ENCODE assay signal across 18 mouse cellular contexts in the genomic region with DNA sequence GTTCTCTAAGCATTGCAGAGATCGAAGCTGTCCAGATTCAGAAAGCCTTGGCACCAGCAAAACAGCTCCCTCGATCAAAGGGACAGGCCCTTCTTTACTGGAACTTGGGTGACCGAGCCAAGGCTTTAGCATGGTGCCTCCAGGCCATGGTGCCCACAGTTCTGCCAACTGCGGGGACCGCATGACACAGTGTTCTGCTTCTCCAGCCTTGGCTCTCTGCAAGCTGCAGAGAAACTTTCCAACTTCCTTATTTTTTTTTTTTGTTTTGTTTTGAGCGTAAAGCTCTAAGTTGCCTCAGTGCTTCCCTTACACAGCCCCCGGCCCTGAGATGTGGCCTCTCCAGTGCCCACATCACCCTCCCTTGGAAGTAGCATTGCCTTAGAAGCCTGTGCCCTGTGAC.
DNase-seq lines count a peak whose midpoint lies in the region; ATAC-seq and TF ChIP-seq lines count a peak whose summit lies in the region.
"Had no signal": no experiment of that assay in that cellular context is flagged by ENCODE, and none has a peak within 500 bp of the region (broad histone marks: within the 10 kb centered on the region; RNA-seq: fewer than 3 reads in every experiment).

No protein-coding gene starts in this region.

- no peak for TF ChIP-seq POLR2A in kidney, adult 2 months (IDR thresholded peaks at IDR 0.05; ENCODE audit: low read depth, low read length)
- no peak for TF ChIP-seq POLR2A in spleen, adult 2 months (IDR thresholded peaks at IDR 0.05; ENCODE audit: low read depth, low read length)

- H3K9ac ChIP-seq in midbrain, embryonic 14.5 days (replicated peaks; ENCODE audit: low read length) = no peak overlapping the region
- H3K9ac ChIP-seq: embryonic facial prominence, embryonic 15.5 days; hindbrain, embryonic 13.5 days; lung, embryonic 15.5 days; neural tube, embryonic 15.5 days had no signal

- no peaks in the 10 kb centered on the region for H3K4me1 ChIP-seq in kidney, adult 2 months (ENCODE audit: control insufficient read depth, insufficient read depth, low read length)
- H3K4me1 ChIP-seq in spleen, adult 2 months (ENCODE audit: control insufficient read depth, insufficient read depth, insufficient read length) = peaks cover 35% of the 10 kb centered on the region
- H3K4me1 ChIP-seq in midbrain, embryonic 14.5 days (ENCODE audit: control insufficient read depth, insufficient read depth, low read length) = no peaks in the 10 kb centered on the region
- H3K4me1 ChIP-seq: hindbrain, embryonic 13.5 days; neural tube, embryonic 15.5 days had no signal

- no peaks in the 10 kb centered on the region for H3K9me3 ChIP-seq in midbrain, embryonic 14.5 days (ENCODE audit: control insufficient read depth, low read length)
- H3K9me3 ChIP-seq: embryonic facial prominence, embryonic 15.5 days; G1E; hindbrain, embryonic 13.5 days; lung, embryonic 15.5 days; neural tube, embryonic 15.5 days had no signal

- peak; percentile 50 for ATAC-seq in megakaryocyte, adult 5-6 weeks (ENCODE audit: poor library complexity, severe bottlenecking)
- ATAC-seq in midbrain, embryonic 14.5 days (ENCODE audit: low FRiP score, low TSS enrichment) = no peak
- ATAC-seq: forebrain, embryonic 16.5 days; intestine, postnatal 0 days; midbrain, embryonic 16.5 days had no signal

- 79% methylated on average over 7 of the region's 7 CpGs for WGBS in kidney, adult 2 months
- 30% methylated on average over 7 of the region's 7 CpGs for WGBS in spleen, adult 2 months
- 94% methylated on average over 7 of the region's 7 CpGs for WGBS in midbrain, embryonic 14.5 days

- no peak overlapping the region for H3K27ac ChIP-seq in kidney, adult 2 months (ENCODE audit: insufficient read depth, low read depth, low read length)
- H3K27ac ChIP-seq in spleen, adult 2 months (ENCODE audit: insufficient read depth, low read length) = peak overlapping the region; percentile 64
- H3K27ac ChIP-seq in midbrain, embryonic 14.5 days (replicated peaks; ENCODE audit: low read depth, low read length) = no peak overlapping the region
- H3K27ac ChIP-seq: embryonic facial prominence, embryonic 15.5 days; hindbrain, embryonic 13.5 days; lung, embryonic 15.5 days; neural tube, embryonic 15.5 days had no signal

- no peaks in the 10 kb centered on the region for H3K36me3 ChIP-seq in kidney, adult 2 months (ENCODE audit: control insufficient read depth, insufficient read depth, low read length)
- peaks cover 37% of the 10 kb centered on the region for H3K36me3 ChIP-seq in spleen, adult 2 months (ENCODE audit: control insufficient read depth, insufficient read depth, low read length)
- H3K36me3 ChIP-seq in midbrain, embryonic 14.5 days (ENCODE audit: control insufficient read depth, insufficient read depth, low read length) = no peaks in the 10 kb centered on the region
- H3K36me3 ChIP-seq: G1E; hindbrain, embryonic 13.5 days; neural tube, embryonic 15.5 days had no signal

- no peak overlapping the region for H3K4me3 ChIP-seq in kidney, adult 2 months (ENCODE audit: insufficient read depth, low read depth, low read length)
- no peak overlapping the region for H3K4me3 ChIP-seq in spleen, adult 2 months (ENCODE audit: extremely low read depth, insufficient read depth, insufficient read length)
- H3K4me3 ChIP-seq in midbrain, embryonic 14.5 days (replicated peaks; ENCODE audit: low read depth, low read length) = no peak overlapping the region
- H3K4me3 ChIP-seq: embryonic facial prominence, embryonic 15.5 days; hindbrain, embryonic 13.5 days; lung, embryonic 15.5 days; neural tube, embryonic 15.5 days had no signal

- no peak overlapping the region for H3K4me2 ChIP-seq in midbrain, embryonic 14.5 days (ENCODE audit: low read length)
- H3K4me2 ChIP-seq: embryonic facial prominence, embryonic 15.5 days; hindbrain, embryonic 13.5 days; lung, embryonic 15.5 days; neural tube, embryonic 15.5 days had no signal

- DNase-seq in kidney, adult 2 months = peak; percentile 26
- DNase-seq in kidney, postnatal 10 days = no peak
- peak; percentile 17 to 50 for DNase-seq in spleen, adult 2 months (ENCODE audit: low read depth in 1 of 2, low spot score in 2 of 2)
- DNase-seq in spleen, postnatal 14 days (ENCODE audit: low spot score in 2 of 2) = no peak
- no peak for DNase-seq in embryo, embryonic 11 days
- DNase-seq in adrenal gland, adult (ENCODE audit: inconsistent age in 2 of 2, low spot score in 1 of 2) = no peak
- DNase-seq in midbrain, embryonic 14.5 days = no peak
- DNase-seq: cerebellum, postnatal 25 days; right cerebral cortex, postnatal 25 days had no signal

- TF ChIP-seq CTCF in kidney, adult 2 months (conservative IDR thresholded peaks at IDR 0.05; ENCODE audit: insufficient read depth, insufficient read length, low read depth, low read length) = no peak
- no peak for TF ChIP-seq CTCF in spleen, adult 2 months (IDR thresholded peaks at IDR 0.05; ENCODE audit: extremely low read depth, insufficient read depth, insufficient read length, insufficient replicate concordance)

- no peaks in the 10 kb centered on the region for H3K27me3 ChIP-seq in kidney, adult 2 months (replicated peaks; ENCODE audit: control insufficient read depth, insufficient read depth, low read length)
- no peaks in the 10 kb centered on the region for H3K27me3 ChIP-seq in spleen, adult 2 months (ENCODE audit: control insufficient read depth, insufficient read depth, low read length)
- no peaks in the 10 kb centered on the region for H3K27me3 ChIP-seq in midbrain, embryonic 14.5 days (ENCODE audit: control insufficient read depth, insufficient read depth, low read length)
- H3K27me3 ChIP-seq: embryonic facial prominence, embryonic 15.5 days; hindbrain, embryonic 13.5 days; lung, embryonic 15.5 days; neural tube, embryonic 15.5 days had no signal

Comparison
In these comparisons a context has a peak if more than half of its experiments do, and no peak if none do; other contexts are left out.
1. DNase-seq: peak in kidney, adult 2 months (single experiment) and spleen, adult 2 months (2 of 2); none in kidney, postnatal 10 days (single experiment), spleen, postnatal 14 days (0 of 2), embryo, embryonic 11 days (single experiment), adrenal gland, adult (0 of 2) and midbrain, embryonic 14.5 days (single experiment).